8 mouse cellular contexts compared by ENCODE assay signal in the genomic region with DNA sequence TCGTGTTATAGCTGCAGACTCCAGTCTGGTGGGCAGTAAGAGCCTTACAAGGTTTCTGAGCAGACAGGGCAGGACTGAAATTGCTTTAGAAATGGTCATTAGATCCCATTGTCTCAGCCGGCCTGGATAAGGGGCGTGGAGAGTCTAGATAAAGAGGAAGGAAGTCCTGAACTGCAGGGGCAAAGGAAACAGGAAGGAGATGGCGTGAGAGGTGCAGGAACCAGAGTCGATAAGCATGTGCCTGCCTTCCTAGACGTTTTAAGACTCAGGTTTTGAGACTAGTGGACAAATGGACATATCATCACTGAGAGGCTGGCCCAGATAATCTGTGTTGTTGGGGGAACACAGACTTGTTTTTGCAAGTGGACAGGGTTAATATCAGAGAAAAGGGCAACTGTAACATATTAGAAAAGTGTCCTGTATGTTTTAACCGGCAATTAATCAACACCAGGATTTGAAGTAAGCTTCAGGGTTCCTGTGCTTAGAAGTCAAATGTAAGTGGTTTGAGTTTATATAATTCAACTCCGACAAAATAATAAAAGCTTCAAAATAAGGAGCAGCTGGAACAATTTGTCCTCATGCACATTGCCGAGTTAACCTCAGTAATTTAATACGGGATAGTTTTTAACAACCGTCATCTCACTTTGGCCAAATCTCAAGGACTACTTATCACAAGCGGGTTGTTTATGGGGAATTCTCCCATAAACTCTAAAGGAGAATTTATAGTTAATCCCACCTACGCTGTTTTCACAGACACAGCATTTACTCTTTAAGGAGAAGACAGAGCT.
DNase-seq lines count a peak whose midpoint lies in the region; ATAC-seq and TF ChIP-seq lines count a peak whose summit lies in the region.

No protein-coding gene starts in this region.

- no peak for ATAC-seq in midbrain, embryonic 16.5 days

- WGBS in heart, adult 2 months = 38% methylated on average over 13 of the region's 13 CpGs
- 73% methylated on average over 13 of the region's 13 CpGs for WGBS in midbrain, embryonic 10.5 days
- 68% methylated on average over 13 of the region's 13 CpGs for WGBS in midbrain, embryonic 16.5 days

- no peaks in the 10 kb centered on the region for H3K79me2 ChIP-seq in heart, adult 2 months (replicated peaks; ENCODE audit: control insufficient read depth, insufficient read depth, low read length)

- no peaks in the 10 kb centered on the region for H3K27me3 ChIP-seq in heart, adult 2 months (ENCODE audit: control insufficient read depth, insufficient read depth, low read length)
- peaks cover 71% of the 10 kb centered on the region for H3K27me3 ChIP-seq in midbrain, embryonic 10.5 days (ENCODE audit: low read depth, poor library complexity, severe bottlenecking)
- peaks cover 6% of the 10 kb centered on the region for H3K27me3 ChIP-seq in midbrain, embryonic 16.5 days (ENCODE audit: control insufficient read depth, insufficient read depth, low read depth, low read length)

- no peak overlapping the region for H3K4me2 ChIP-seq in midbrain, embryonic 16.5 days (ENCODE audit: low read length)

- H3K4me3 ChIP-seq in heart, adult 2 months = no peak overlapping the region
- H3K4me3 ChIP-seq in midbrain, embryonic 10.5 days = no peak overlapping the region
- no peak overlapping the region for H3K4me3 ChIP-seq in midbrain, embryonic 16.5 days (ENCODE audit: low read depth, low read length)

- peaks cover 10% of the 10 kb centered on the region for H3K36me3 ChIP-seq in heart, adult 2 months (ENCODE audit: control insufficient read depth, insufficient read depth, low read length)
- H3K36me3 ChIP-seq in midbrain, embryonic 10.5 days = no peaks in the 10 kb centered on the region
- no peaks in the 10 kb centered on the region for H3K36me3 ChIP-seq in midbrain, embryonic 16.5 days (ENCODE audit: control insufficient read depth, insufficient read depth, low read length)

- peak; percentile 70 for DNase-seq in MEL-GATA-1-ER (ENCODE audit: extremely low read depth, low read depth)
- DNase-seq in heart, adult 2 months = peak; percentile 34 to 37
- peak; percentile 53 for DNase-seq in kidney, postnatal 10 days
- DNase-seq in lung, postnatal 25 days (ENCODE audit: low spot score) = peak; percentile 70
- DNase-seq in Muller cell, postnatal 12 days (ENCODE audit: inconsistent ontology term) = no peak
- DNase-seq in midbrain, embryonic 10.5 days (ENCODE audit: low spot score) = no peak
- DNase-seq in right cerebral cortex, postnatal 25 days = no peak

- TF ChIP-seq CTCF in heart, adult 2 months (IDR thresholded peaks at IDR 0.05) = no peak

- H3K27ac ChIP-seq in heart, adult 2 months = peak overlapping the region; percentile 66
- H3K27ac ChIP-seq in midbrain, embryonic 10.5 days (replicated peaks) = no peak overlapping the region
- H3K27ac ChIP-seq in midbrain, embryonic 16.5 days (ENCODE audit: low read length) = no peak overlapping the region

- intact Hi-C loops in heart, adult 2 months (cut with DNase I) = no loop called here

- H3K9me3 ChIP-seq in midbrain, embryonic 10.5 days (replicated peaks) = no peaks in the 10 kb centered on the region
- H3K9me3 ChIP-seq in midbrain, embryonic 16.5 days (replicated peaks; ENCODE audit: control insufficient read depth, low read length, poor library complexity, severe bottlenecking) = no peaks in the 10 kb centered on the region

- peaks cover 16% of the 10 kb centered on the region for H3K4me1 ChIP-seq in heart, adult 2 months (ENCODE audit: control insufficient read depth, insufficient read depth, low read length)
- peaks cover under 1% of the 10 kb centered on the region for H3K4me1 ChIP-seq in midbrain, embryonic 10.5 days
- H3K4me1 ChIP-seq in midbrain, embryonic 16.5 days (ENCODE audit: control insufficient read depth, insufficient read depth, low read length) = peaks cover 3% of the 10 kb centered on the region; the same call in 1 of the 2 replicates

- TF ChIP-seq EP300 in heart, adult 2 months (IDR thresholded peaks at IDR 0.05; ENCODE audit: insufficient read depth, low read depth, low read length) = peak; percentile 66; the same call in 1 of the 2 replicates

- no peak overlapping the region for H3K9ac ChIP-seq in heart, adult 2 months (ENCODE audit: low read depth, low read length)
- H3K9ac ChIP-seq in midbrain, embryonic 16.5 days (ENCODE audit: low read depth, low read length) = no peak overlapping the region

- TF ChIP-seq POLR2A in heart, adult 2 months (IDR thresholded peaks at IDR 0.05; ENCODE audit: insufficient read depth, low read depth, low read length) = no peak

Comparison
In these comparisons a context has a peak if more than half of its experiments do, and no peak if none do; other contexts are left out.
1. DNase-seq: peak in MEL-GATA-1-ER (single experiment), heart, adult 2 months (2 of 2), kidney, postnatal 10 days (single experiment) and lung, postnatal 25 days (single experiment); none in Muller cell, postnatal 12 days (single experiment), midbrain, embryonic 10.5 days (single experiment) and right cerebral cortex, postnatal 25 days (single experiment).